29 mouse cellular contexts compared by ENCODE assay signal in the genomic region with DNA sequence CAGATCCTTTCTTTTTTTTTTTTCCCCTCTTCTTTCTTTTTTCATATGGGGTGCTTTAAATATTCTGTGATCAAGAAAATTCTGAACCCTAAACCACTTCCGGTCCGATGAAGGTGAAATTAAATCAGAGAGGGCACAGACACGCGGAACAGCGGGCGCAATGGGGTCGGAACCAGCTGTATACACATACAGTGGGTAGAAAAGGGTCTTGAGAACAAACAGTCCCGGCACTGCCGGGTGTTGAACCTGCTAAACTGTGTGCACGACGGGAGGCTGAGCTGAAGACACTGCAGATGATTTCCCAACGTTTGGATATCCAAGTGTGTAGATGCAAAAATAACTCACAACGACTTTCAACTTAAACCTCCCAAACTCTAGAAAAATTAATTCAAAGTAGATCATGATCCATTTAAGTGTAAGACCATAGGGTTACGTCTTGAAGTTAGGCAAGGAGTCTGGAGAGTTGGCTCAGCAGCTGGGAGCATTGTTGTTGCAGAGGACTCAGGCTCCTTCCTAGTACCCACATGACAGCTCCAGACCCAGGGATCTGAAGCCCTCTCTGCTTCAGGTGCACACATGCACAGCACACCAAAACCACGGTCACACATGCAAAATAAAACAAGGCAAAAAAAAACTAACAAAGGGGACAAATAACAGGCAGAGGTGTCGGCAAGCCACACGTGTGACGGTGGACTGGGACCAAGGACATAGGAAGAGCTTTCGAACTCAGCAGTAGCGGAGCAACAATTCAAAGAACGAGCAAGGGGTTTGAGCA.
"Had no signal": no experiment of that assay in that cellular context is flagged by ENCODE, and none has a peak within 500 bp of the region (broad histone marks: within the 10 kb centered on the region; RNA-seq: fewer than 3 reads in every experiment).

No protein-coding gene starts in this region.

- DNase-seq: heart, postnatal 14 days; heart, postnatal 36 days; heart, postnatal 4 days; kidney, adult 11 months; kidney, adult 18-20 months; kidney, adult 2 months; kidney, adult 8-10 months; kidney, adult 9 months; kidney, postnatal 10 days; kidney, postnatal 14 days; kidney, postnatal 25 days; kidney, postnatal 36 days; kidney, postnatal 4 days; layer of hippocampus, adult 9-11 months; layer of hippocampus, postnatal 36 days had no signal

- H3K27ac ChIP-seq: heart, embryonic 13.5 days; heart, embryonic 15.5 days; hindbrain, embryonic 10.5 days; hindbrain, embryonic 12.5 days; hindbrain, embryonic 13.5 days; hindbrain, embryonic 14.5 days; hindbrain, embryonic 15.5 days; hindbrain, postnatal 0 days; intestine, embryonic 15.5 days; kidney, embryonic 15.5 days; kidney, postnatal 0 days; layer of hippocampus, adult 2 months; left cerebral cortex, adult 2 months had no signal

- H3K4me1 ChIP-seq: heart, embryonic 12.5 days; heart, embryonic 13.5 days; heart, embryonic 15.5 days; hindbrain, embryonic 10.5 days; hindbrain, embryonic 12.5 days; hindbrain, embryonic 13.5 days; hindbrain, embryonic 15.5 days; intestine, embryonic 15.5 days had no signal

- H3K4me3 ChIP-seq: heart, embryonic 12.5 days; heart, embryonic 13.5 days; heart, embryonic 15.5 days; hindbrain, embryonic 10.5 days; hindbrain, embryonic 12.5 days; hindbrain, embryonic 13.5 days; hindbrain, embryonic 15.5 days; intestine, embryonic 15.5 days; kidney, embryonic 15.5 days; layer of hippocampus, adult 2 months; left cerebral cortex, adult 2 months had no signal

- H3K27me3 ChIP-seq: hindbrain, embryonic 12.5 days; hindbrain, embryonic 13.5 days; hindbrain, embryonic 15.5 days; intestine, embryonic 15.5 days; kidney, embryonic 15.5 days had no signal

- H3K9me3 ChIP-seq: heart, embryonic 12.5 days; heart, embryonic 13.5 days; heart, embryonic 15.5 days; hindbrain, embryonic 10.5 days; hindbrain, embryonic 12.5 days; hindbrain, embryonic 13.5 days; hindbrain, embryonic 15.5 days; intestine, embryonic 15.5 days; kidney, embryonic 15.5 days had no signal

- H3K36me3 ChIP-seq: hindbrain, embryonic 13.5 days; hindbrain, embryonic 15.5 days; intestine, embryonic 15.5 days had no signal
